Mouse (Mus musculus): ENCODE measurements around the gene Sept7. TPM values are rescaled to one million over a fixed set of nuclear protein-coding genes. Genes with fewer than 3 reads are reported as not detected.
"Not testable (repeated sequence)": the region's sequence is repeated elsewhere in the genome, so short reads cannot be mapped to it uniquely, and the experiment has no call there.

Gene Sept7
- total and polyA plus RNA-seq, 3 experiments = 66.7 to 254 (median 67.0) TPM

DNA sequence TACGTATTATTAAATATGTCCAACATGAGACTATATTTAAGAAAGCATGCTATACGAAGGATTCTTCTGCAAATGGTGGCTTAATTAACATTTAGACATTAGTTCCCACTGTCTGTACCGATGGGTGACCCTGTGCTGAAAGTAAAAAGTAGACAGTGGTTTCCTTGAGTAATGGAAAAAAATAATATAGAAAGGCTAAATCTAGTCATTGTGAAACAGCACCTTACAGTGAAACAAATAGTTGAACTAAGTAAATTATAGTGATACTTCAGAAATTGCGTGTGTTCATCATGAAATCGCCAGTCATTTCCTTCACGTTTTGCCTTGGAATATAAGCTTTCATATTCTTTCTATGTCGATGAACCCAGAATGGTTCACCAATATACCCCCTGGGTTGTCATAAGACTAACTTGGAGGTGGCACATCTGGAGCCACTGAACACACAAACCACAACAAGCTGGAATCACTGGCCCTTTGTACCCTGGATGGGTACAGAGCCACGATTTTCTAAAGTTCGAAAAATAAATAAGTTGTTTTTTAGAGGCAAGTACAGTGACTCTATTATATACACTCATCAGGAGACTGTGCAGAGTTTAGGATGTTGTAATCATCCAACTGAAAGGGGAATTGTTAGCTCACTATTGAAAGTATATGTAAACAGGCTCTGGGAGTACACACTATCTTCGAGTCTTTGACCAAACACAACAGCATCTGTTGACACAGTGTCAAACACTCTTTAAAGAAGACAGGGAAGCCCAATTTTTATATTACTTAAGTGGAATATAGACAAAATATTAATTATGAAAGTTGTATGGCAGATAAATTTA, 21.8 kb upstream of the Sept7 start:
- Histone ChIP-seq H3K79me2 (ENCODE audit: control insufficient read depth, insufficient read depth, low read length, poor library complexity) (no peaks in the 10 kb centered on the region), H3K4me3 (ENCODE audit: control insufficient read depth in 1 of 2, insufficient read depth in 1 of 2, low read depth in 2 of 2, low read length in 2 of 2) (no peak overlapping the region), H3K36me3 (ENCODE audit: control insufficient read depth in 1 of 2, insufficient read depth in 2 of 2, low read length in 2 of 2) (no peaks in the 10 kb centered on the region; a peak in 1 of 4 replicates), H3K9ac (ENCODE audit: control insufficient read depth, low read depth, low read length, poor library complexity, severe bottlenecking) (no peak overlapping the region), H3K27ac (ENCODE audit: control insufficient read depth, low read depth, low read length) (no peak overlapping the region), H3K4me1 (ENCODE audit: control insufficient read depth in 1 of 2, insufficient read depth in 2 of 2, low read length in 2 of 2) (no peaks in the 10 kb centered on the region), H3K27me3 (ENCODE audit: control insufficient read depth in 1 of 2, insufficient read depth in 2 of 2, low read length in 2 of 2) (no peaks in the 10 kb centered on the region), H3K9me3 (replicated peaks; ENCODE audit: insufficient read depth, low read length) (no peaks in the 10 kb centered on the region)
- no peak for DNase-seq (ENCODE audit: low read depth, low spot score)
- TF ChIP-seq MEF2A (IDR thresholded peaks at IDR 0.05; ENCODE audit: extremely low read depth, insufficient replicate concordance, low read depth, low read length, poor library complexity, severe bottlenecking) = no peak

- Histone ChIP-seq H3K27ac (ENCODE audit: control insufficient read depth, low read depth, low read length) (no peak overlapping the region), H3K4me3 (ENCODE audit: control insufficient read depth in 1 of 2, insufficient read depth in 1 of 2, low read depth in 2 of 2, low read length in 2 of 2) (no peak overlapping the region), H3K27me3 (ENCODE audit: control insufficient read depth in 1 of 2, insufficient read depth in 2 of 2, low read length in 2 of 2) (no peaks in the 10 kb centered on the region), H3K36me3 (ENCODE audit: control insufficient read depth in 1 of 2, insufficient read depth in 2 of 2, low read length in 2 of 2) (no peaks in the 10 kb centered on the region), H3K79me2 (ENCODE audit: control insufficient read depth, insufficient read depth, low read length, poor library complexity) (no peaks in the 10 kb centered on the region), H3K9me3 (replicated peaks; ENCODE audit: insufficient read depth, low read length) (no peaks in the 10 kb centered on the region), H3K9ac (ENCODE audit: control insufficient read depth, low read depth, low read length, poor library complexity, severe bottlenecking) (no peak overlapping the region), H3K4me1 (ENCODE audit: control insufficient read depth in 1 of 2, insufficient read depth in 2 of 2, low read length in 2 of 2) (no peaks in the 10 kb centered on the region)
- TF ChIP-seq RAD21 (IDR thresholded peaks at IDR 0.05; ENCODE audit: low read depth, low read length) (no peak), EP300 (IDR thresholded peaks at IDR 0.05; ENCODE audit: low read depth in 1 of 2, low read length in 2 of 2) (no peak), USF2 (IDR thresholded peaks at IDR 0.05; ENCODE audit: borderline replicate concordance in 1 of 2, insufficient read depth in 1 of 2, low read depth in 1 of 2, low read length in 2 of 2) (no peak), CHD1 (IDR thresholded peaks at IDR 0.05; ENCODE audit: low read depth, low read length) (no peak), POLR2AphosphoS5 (IDR thresholded peaks at IDR 0.05; ENCODE audit: borderline replicate concordance, low read depth, low read length) (no peak), SIN3A (IDR thresholded peaks at IDR 0.05; ENCODE audit: low read length) (no peak), CTCF (IDR thresholded peaks at IDR 0.05 in 2 of 3, conservative IDR thresholded peaks at IDR 0.05 in 1 of 3; ENCODE audit: control insufficient read depth in 1 of 3, insufficient read depth in 1 of 3, low read depth in 2 of 3, low read length in 3 of 3, poor library complexity in 1 of 3, severe bottlenecking in 1 of 3) (no peak), GABPA (IDR thresholded peaks at IDR 0.05; ENCODE audit: low read depth, low read length) (no peak), USF1 (IDR thresholded peaks at IDR 0.05; ENCODE audit: low read depth, low read length) (no peak), POLR2A (IDR thresholded peaks at IDR 0.05; ENCODE audit: control insufficient read depth in 1 of 2, insufficient read depth in 1 of 2, low read depth in 1 of 2, low read length in 2 of 2, poor library complexity in 1 of 2) (no peak), ZNF384 (IDR thresholded peaks at IDR 0.05; ENCODE audit: low read depth, low read length) (no peak), KAT2A (conservative IDR thresholded peaks at IDR 0.05; ENCODE audit: low read depth, low read length) (no peak), MAFK (IDR thresholded peaks at IDR 0.05; ENCODE audit: borderline replicate concordance, low read depth, low read length) (no peak), MYC (IDR thresholded peaks at IDR 0.05; ENCODE audit: low read depth, low read length) (no peak), POLR2AphosphoS2 (IDR thresholded peaks at IDR 0.05; ENCODE audit: low read length) (no peak), GATA1 (IDR thresholded peaks at IDR 0.05; ENCODE audit: low read depth, low read length) (no peak)
- no peak for DNase-seq (ENCODE audit: low read depth, low spot score)
These were observed 11.2 kb upstream of the Sept7 start for GRCm38 (mm10) chr9:25241065-25241464.

GRCm38 (mm10) chr9:25241783-25242182, 10.5 kb upstream of the Sept7 start:
- H3K4me3 ChIP-seq (ENCODE audit: control insufficient read depth in 1 of 2, insufficient read depth in 1 of 2, low read depth in 2 of 2, low read length in 2 of 2); DNase-seq (ENCODE audit: low read depth, low spot score); H3K9me3 ChIP-seq (replicated peaks; ENCODE audit: insufficient read depth, low read length); H3K27me3 ChIP-seq (ENCODE audit: control insufficient read depth in 1 of 2, insufficient read depth in 2 of 2, low read length in 2 of 2); H3K79me2 ChIP-seq (ENCODE audit: control insufficient read depth, insufficient read depth, low read length, poor library complexity); H3K36me3 ChIP-seq (ENCODE audit: control insufficient read depth in 1 of 2, insufficient read depth in 2 of 2, low read length in 2 of 2); H3K27ac ChIP-seq (ENCODE audit: control insufficient read depth, low read depth, low read length); H3K9ac ChIP-seq (ENCODE audit: control insufficient read depth, low read depth, low read length, poor library complexity, severe bottlenecking); H3K4me1 ChIP-seq (ENCODE audit: control insufficient read depth in 1 of 2, insufficient read depth in 2 of 2, low read length in 2 of 2): not testable (repeated sequence)

Measured in MEL (cell line).